Mouse (Mus musculus) embryonic facial prominence, embryonic 12.5 days (tissue): Measurements from ENCODE around the gene Olfr963. TPM values are rescaled to one million over a fixed set of nuclear protein-coding genes. Genes with fewer than 3 reads are reported as not detected.

Experiments used
- ATAC-seq: fragments of 200-750 bp; cut with Nextera tagmentation; 2 replicates; pipeline ENCODE4 v1.8.0; 2017; ENCODE audit not compliant: insufficient number of reproducible peaks, insufficient read depth, low FRiP score, low TSS enrichment
- H3K27ac ChIP-seq: fragments of 300-500 bp; sonication (generic); 2 replicates; pipeline ENCODE4 v1.5.1; 2016; ENCODE audit warnings: mild to moderate bottlenecking
- H3K27me3 ChIP-seq: fragments of 300-500 bp; sonication (generic); 2 replicates; pipeline ENCODE4 v1.6.1; 2016; ENCODE audit warnings: mild to moderate bottlenecking, moderate library complexity
- H3K36me3 ChIP-seq: fragments of 300-500 bp; sonication (generic); 2 replicates; pipeline ENCODE4 v1.6.1; 2016; ENCODE audit warnings: mild to moderate bottlenecking
- H3K4me1 ChIP-seq: fragments of 300-500 bp; sonication (generic); 2 replicates; pipeline ENCODE4 v1.6.1; 2016
- H3K4me2 ChIP-seq: fragments of 300-500 bp; sonication (generic); replicated peaks from 2 replicates; pipeline ENCODE4 v1.6.1; 2016; ENCODE audit warnings: mild to moderate bottlenecking, moderate library complexity
- H3K4me3 ChIP-seq: fragments of 300-500 bp; sonication (generic); 2 replicates; pipeline ENCODE4 v1.5.1; 2016; ENCODE audit warnings: mild to moderate bottlenecking
- H3K9ac ChIP-seq: fragments of 300-500 bp; sonication (generic); 2 replicates; pipeline ENCODE4 v1.6.1; 2016; ENCODE audit warnings: mild to moderate bottlenecking, moderate library complexity
- H3K9me3 ChIP-seq: fragments of 300-500 bp; sonication (generic); 2 replicates; pipeline ENCODE4 v1.6.1; 2016; ENCODE audit warnings: mild to moderate bottlenecking, moderate library complexity
- WGBS: fragments of 180-500 bp; shearing (Covaris S2); methylation state at CpG from one replicate; pipeline ENCODE4 v1.1.7; 2016; 5-methylcytosine and 5-hydroxymethylcytosine counted together
- polyA plus RNA-seq: library from polyadenylated mRNA; unstranded; fragments of >200 nt; fragmentation: Nextera tagmentation; extraction: Ambion mirVana; gene quantifications from 2 replicates; pipeline ENCODE4 v1.2.1, GENCODE M21; 2016

Olfr963 gene
- polyA plus RNA-seq: not detected in 2 replicates

- H3K9ac ChIP-seq: no peak within 1 kb of the TSS
- H3K4me1 ChIP-seq: no peaks in the 10 kb centered on the region
- H3K9me3 ChIP-seq: no peaks in the 10 kb centered on the region
- ATAC-seq: no peak
- no peak within 1 kb of the TSS for H3K27ac ChIP-seq
- H3K36me3 ChIP-seq: no peaks in the 10 kb centered on the region
- H3K4me2 ChIP-seq: no peak within 1 kb of the TSS
- H3K4me3 ChIP-seq: no peak within 1 kb of the TSS
- WGBS: 84% methylated on average over 1 of the region's 1 CpGs
- no peaks in the 10 kb centered on the region for H3K27me3 ChIP-seq
Measured at GRCm38 (mm10) chr9:39666905-39667304, at the start of gene Olfr963. TSS of gene Olfr963 (plus strand) at chr9:39667205.

- H3K27me3 ChIP-seq: no peaks in the 10 kb centered on the region
- no peak within 1 kb of the TSS for H3K4me2 ChIP-seq
- no peak for ATAC-seq
- no peaks in the 10 kb centered on the region for H3K9me3 ChIP-seq
- no peaks in the 10 kb centered on the region for H3K4me1 ChIP-seq
- H3K36me3 ChIP-seq: no peaks in the 10 kb centered on the region
- no peak within 1 kb of the TSS for H3K9ac ChIP-seq
- no peak within 1 kb of the TSS for H3K4me3 ChIP-seq
- no peak within 1 kb of the TSS for H3K27ac ChIP-seq
- WGBS: 79% methylated on average over 1 of the region's 1 CpGs
Measured at GRCm38 (mm10) chr9:39621073-39621472, 45.9 kb upstream of the Olfr963 start, which contains the start of gene Olfr960. TSS of gene Olfr960 (plus strand) at chr9:39621373.

- Histone ChIP-seq H3K4me1 (no peaks in the 10 kb centered on the region), H3K27ac (no peak overlapping the region), H3K9me3 (no peaks in the 10 kb centered on the region), H3K36me3 (no peaks in the 10 kb centered on the region), H3K27me3 (no peaks in the 10 kb centered on the region), H3K4me2 (no peak overlapping the region), H3K9ac (no peak overlapping the region), H3K4me3 (no peak overlapping the region)
- 94% methylated on average over 3 of the region's 3 CpGs for WGBS
- ATAC-seq: no peak
Measured at GRCm38 (mm10) chr9:39623783-39624182, 43.2 kb upstream of the Olfr963 start.

GRCm38 (mm10) chr9:39624711-39625110 lies 42.3 kb upstream of the Olfr963 start:
- H3K9ac ChIP-seq: no peak overlapping the region
- H3K27me3 ChIP-seq: no peaks in the 10 kb centered on the region
- H3K4me2 ChIP-seq: no peak overlapping the region
- no peak overlapping the region for H3K27ac ChIP-seq
- H3K4me1 ChIP-seq: no peaks in the 10 kb centered on the region
- no peak for ATAC-seq
- H3K4me3 ChIP-seq: no peak overlapping the region
- WGBS: 77% methylated on average over 2 of the region's 2 CpGs
- no peaks in the 10 kb centered on the region for H3K9me3 ChIP-seq
- H3K36me3 ChIP-seq: no peaks in the 10 kb centered on the region

DNA sequence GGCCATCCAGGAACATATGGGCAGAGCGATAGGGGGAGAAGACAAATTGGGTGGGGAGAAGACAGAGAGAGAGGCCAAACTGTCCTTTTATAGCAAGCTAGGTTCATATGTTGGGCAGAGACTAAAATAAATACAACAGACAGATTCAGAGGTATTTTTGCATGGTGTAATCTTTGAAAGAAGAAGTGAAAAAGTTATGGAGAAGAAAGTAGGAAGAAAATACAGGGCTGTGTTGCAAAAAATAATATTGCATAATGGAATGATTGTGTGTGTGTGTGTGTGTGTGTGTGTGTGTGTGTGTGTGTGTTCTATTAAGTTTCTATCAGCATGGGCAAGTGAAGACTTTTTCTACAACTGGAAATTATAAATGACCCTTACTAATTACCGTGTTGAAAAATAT lies 37.9 kb upstream of the Olfr963 start:
- Histone ChIP-seq H3K4me3 (no peak overlapping the region), H3K27me3 (no peaks in the 10 kb centered on the region), H3K27ac (no peak overlapping the region), H3K9me3 (no peaks in the 10 kb centered on the region), H3K4me2 (no peak overlapping the region), H3K4me1 (no peaks in the 10 kb centered on the region), H3K9ac (no peak overlapping the region), H3K36me3 (no peaks in the 10 kb centered on the region)
- 79% methylated on average over 2 of the region's 2 CpGs for WGBS
- no peak for ATAC-seq

DNA sequence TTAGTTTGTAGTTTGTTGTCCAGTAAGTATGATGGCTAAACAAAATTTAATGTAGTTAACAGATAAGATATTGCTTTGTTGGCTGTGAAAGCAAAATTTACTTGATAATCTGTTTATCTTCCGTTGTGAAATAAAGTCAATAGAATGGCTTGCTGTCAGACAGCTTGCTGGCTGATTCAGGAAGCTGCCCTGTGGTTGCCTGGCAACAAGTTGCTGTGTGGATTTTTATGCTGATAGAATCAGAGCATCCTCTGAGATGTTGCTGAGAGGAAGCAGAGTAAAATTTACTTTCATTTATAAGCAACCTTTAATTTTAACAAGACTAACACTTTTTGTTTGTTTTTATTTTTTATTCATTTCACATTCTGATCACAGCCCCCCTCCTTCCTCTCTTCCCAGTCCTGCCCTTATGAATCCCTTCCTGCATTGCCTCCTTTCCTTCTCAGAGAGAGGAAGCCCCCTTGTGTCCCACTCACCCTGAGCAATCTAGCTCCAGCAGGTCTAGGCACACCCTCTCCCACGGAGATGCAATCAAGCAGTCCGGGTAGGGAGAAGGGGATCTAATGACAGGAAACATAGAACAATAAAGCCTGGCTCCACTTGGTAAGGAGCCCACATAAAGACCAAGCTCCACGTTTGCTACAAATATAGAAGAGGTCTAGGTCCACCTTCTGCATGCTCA lies 33.0 kb upstream of the Olfr963 start:
- Histone ChIP-seq H3K4me1 (no peaks in the 10 kb centered on the region), H3K36me3 (no peaks in the 10 kb centered on the region), H3K27ac (no peak overlapping the region), H3K4me2 (no peak overlapping the region), H3K9me3 (no peaks in the 10 kb centered on the region), H3K27me3 (no peaks in the 10 kb centered on the region), H3K4me3 (no peak overlapping the region), H3K9ac (no peak overlapping the region)
- no peak for ATAC-seq
- WGBS: 42% methylated on average over 4 of the region's 4 CpGs

- Histone ChIP-seq H3K4me1 (no peaks in the 10 kb centered on the region), H3K4me2 (no peak within 1 kb of the TSS), H3K4me3 (no peak within 1 kb of the TSS), H3K27me3 (no peaks in the 10 kb centered on the region), H3K27ac (no peak within 1 kb of the TSS), H3K9me3 (no peaks in the 10 kb centered on the region), H3K36me3 (no peaks in the 10 kb centered on the region), H3K9ac (no peak within 1 kb of the TSS)
- ATAC-seq: no peak
Measured at GRCm38 (mm10) chr9:39644785-39645184, 22.2 kb upstream of the Olfr963 start, which contains the start of gene Olfr961. TSS of gene Olfr961 (plus strand) at chr9:39645085.

DNA sequence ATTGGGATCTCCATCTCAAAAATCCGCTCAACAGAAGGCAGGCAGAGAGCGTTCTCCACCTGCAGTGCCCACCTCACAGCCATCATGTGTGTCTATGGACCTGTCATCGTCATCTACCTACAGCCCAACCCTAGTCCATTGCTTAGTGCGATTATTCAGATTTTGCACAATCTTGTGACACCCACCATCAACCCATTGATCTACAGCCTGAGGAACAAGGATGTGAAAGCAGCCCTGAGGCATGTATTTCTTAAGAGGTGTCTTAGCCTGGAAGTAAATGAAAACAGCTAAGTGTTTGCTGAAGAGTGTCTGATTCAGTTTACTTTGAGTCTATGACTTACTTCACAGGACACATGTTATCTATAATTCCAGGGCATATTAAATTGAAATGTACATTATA lies 19.6 kb upstream of the Olfr963 start:
- no peaks in the 10 kb centered on the region for H3K36me3 ChIP-seq
- H3K9me3 ChIP-seq: no peaks in the 10 kb centered on the region
- H3K27me3 ChIP-seq: no peaks in the 10 kb centered on the region
- no peak for ATAC-seq
- H3K4me2 ChIP-seq: no peak overlapping the region
- WGBS: 87% methylated on average over 4 of the region's 4 CpGs
- no peak overlapping the region for H3K4me3 ChIP-seq
- H3K27ac ChIP-seq: no peak overlapping the region
- H3K9ac ChIP-seq: no peak overlapping the region
- no peaks in the 10 kb centered on the region for H3K4me1 ChIP-seq

DNA sequence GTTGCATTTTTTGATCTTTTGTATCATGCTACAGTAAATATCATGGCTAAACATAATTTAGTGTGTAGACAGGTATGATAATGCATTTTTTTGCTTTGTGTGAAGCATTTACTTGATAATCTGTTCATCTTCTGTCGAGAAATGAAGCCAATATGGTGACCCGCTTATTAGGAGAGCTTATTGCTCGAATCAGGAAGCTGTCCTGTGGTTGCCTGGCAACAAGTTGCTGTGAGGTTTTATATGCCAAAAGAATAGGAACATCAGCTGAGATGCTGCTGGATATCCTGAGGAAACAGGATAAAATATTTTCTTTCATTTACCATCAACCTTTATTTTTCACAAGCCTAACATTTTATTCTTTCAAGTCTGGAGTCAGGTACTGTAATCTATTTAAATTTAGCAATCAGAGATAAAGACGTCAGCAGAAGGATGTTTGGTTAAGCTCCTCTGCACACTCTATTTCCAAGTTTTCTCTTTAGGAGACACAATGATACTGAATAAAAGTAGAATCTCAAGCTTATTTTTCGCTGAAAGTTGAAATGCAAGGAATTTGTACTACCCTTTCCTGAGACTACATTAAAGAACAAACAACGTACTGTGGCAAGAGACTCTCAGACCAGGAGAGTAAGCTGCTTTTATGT lies 12.1 kb upstream of the Olfr963 start:
- no peak for ATAC-seq
- Histone ChIP-seq H3K4me3 (no peak overlapping the region), H3K9me3 (no peaks in the 10 kb centered on the region), H3K4me2 (no peak overlapping the region), H3K9ac (no peak overlapping the region), H3K27ac (no peak overlapping the region), H3K36me3 (no peaks in the 10 kb centered on the region), H3K4me1 (no peaks in the 10 kb centered on the region), H3K27me3 (no peaks in the 10 kb centered on the region)
- 69% methylated on average over 6 of the region's 6 CpGs for WGBS

DNA sequence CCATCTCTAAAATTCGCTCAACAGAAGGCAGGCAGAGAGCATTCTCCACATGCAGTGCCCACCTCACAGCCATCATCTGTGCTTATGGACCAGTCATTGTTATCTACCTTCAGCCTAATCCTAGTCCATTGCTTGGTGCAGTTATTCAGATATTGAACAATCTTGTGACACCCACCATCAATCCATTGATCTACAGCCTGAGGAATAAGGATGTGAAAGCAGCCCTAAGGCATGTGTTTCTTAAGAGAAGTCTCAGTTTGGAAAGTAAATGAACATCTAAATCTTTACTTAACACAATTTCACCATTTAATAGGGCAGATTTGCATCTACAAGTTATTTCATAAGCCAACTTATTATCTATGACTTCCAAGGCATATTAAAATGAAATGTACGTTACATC lies 2.7 kb downstream of the Olfr963 start:
- ATAC-seq: no peak
- H3K9me3 ChIP-seq: no peaks in the 10 kb centered on the region
- no peak overlapping the region for H3K27ac ChIP-seq
- WGBS: 80% methylated on average over 2 of the region's 2 CpGs
- H3K4me3 ChIP-seq: no peak overlapping the region
- no peaks in the 10 kb centered on the region for H3K4me1 ChIP-seq
- no peaks in the 10 kb centered on the region for H3K27me3 ChIP-seq
- H3K9ac ChIP-seq: no peak overlapping the region
- H3K4me2 ChIP-seq: no peak overlapping the region
- H3K36me3 ChIP-seq: no peaks in the 10 kb centered on the region

DNA sequence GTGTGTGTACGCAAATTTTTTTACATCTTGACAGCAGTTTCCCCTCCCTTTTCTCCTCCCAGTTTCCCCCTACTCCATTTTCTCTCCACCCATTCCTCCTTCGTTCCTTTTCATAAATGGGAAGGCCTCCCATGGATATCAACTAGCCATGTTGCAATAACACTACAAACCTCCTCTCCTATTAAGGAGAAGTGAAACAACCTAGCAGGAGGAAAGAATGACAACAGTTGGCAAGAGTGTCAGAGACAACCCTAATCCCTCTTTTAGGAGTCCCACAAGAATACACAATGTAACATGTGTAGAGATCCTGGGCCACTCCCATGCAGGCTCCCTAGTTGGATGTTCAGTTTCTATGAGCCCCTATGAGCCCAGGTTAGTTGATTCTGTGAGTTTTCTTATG lies 7.8 kb downstream of the Olfr963 start:
- Histone ChIP-seq H3K36me3 (no peaks in the 10 kb centered on the region), H3K9ac (no peak overlapping the region), H3K4me1 (no peaks in the 10 kb centered on the region), H3K27ac (no peak overlapping the region), H3K9me3 (no peaks in the 10 kb centered on the region), H3K4me2 (no peak overlapping the region), H3K4me3 (no peak overlapping the region), H3K27me3 (no peaks in the 10 kb centered on the region)
- ATAC-seq: no peak
- 82% methylated on average over 2 of the region's 2 CpGs for WGBS

- no peak overlapping the region for H3K4me3 ChIP-seq
- H3K9ac ChIP-seq: no peak overlapping the region
- H3K27ac ChIP-seq: no peak overlapping the region
- H3K4me2 ChIP-seq: no peak overlapping the region
- no peak for ATAC-seq
- no peaks in the 10 kb centered on the region for H3K27me3 ChIP-seq
- H3K36me3 ChIP-seq: no peaks in the 10 kb centered on the region
- H3K9me3 ChIP-seq: no peaks in the 10 kb centered on the region
- 97% methylated on average over 2 of the region's 2 CpGs for WGBS
- H3K4me1 ChIP-seq: no peaks in the 10 kb centered on the region
Measured at GRCm38 (mm10) chr9:39678557-39678956, 11.6 kb downstream of the Olfr963 start.
